Mouse (Mus musculus): Measurements from ENCODE around the gene Dhdh.

- no peak for TF ChIP-seq GATA1 (IDR thresholded peaks at IDR 0.05; ENCODE audit: borderline replicate concordance, low read length)
- no peak for TF ChIP-seq FLI1 (IDR thresholded peaks at IDR 0.05; ENCODE audit: low read length)
Observed at GRCm38 (mm10) chr7:45515436-45515835, 26.8 kb upstream of the Dhdh start.
